Comparison of ENCODE assay signal across 8 mouse cellular contexts in the genomic region with DNA sequence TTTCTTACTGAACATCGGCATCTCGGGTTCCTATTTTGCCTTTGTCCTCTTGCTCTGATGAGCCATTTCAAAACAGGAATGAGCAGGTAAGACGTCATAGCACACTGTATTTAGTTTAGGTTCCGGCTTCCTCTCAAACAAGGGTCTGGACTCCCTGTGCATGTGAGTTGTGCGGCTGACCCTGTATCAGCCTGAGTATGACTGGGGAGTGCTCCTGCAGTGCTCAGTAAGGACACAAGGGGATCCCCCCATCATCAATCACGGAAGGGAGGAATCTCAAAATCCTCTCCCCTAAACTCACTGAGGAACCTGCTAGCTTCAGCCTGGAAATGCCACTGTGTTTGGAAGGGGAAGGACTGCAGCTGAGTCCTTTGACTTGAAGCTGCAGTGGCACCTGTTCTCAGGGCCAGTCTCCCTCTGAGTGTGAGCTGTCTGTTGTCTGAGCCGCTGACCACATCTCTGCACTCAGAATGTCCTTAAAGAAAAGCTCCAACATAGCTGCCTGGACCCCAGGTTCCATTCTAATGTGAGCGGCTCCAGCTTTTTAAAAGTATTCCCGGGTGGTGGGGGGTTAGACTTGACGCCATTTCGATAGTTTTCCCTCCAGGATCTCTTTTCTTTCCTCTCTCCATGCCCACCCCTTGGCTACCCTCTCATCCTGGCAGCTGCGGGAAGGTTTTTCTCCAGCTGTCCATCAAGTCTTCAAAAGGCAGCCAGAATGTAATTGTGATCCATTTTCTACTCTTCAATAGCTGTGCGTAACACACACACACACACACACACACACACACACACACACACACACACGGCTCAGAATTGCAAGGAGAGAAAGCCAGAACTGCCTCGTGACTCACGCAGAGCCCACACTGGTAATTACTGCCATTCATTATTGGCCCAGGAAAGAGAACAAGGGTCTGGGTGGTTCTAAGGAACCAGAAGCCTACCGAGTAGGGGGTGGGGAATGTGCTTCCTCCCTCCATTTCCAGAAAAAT.
DNase-seq lines count a peak whose midpoint lies in the region; ATAC-seq and TF ChIP-seq lines count a peak whose summit lies in the region.

No protein-coding gene starts in this region.

- H3K4me1 ChIP-seq in forebrain, embryonic 13.5 days: peaks cover 38% of the 10 kb centered on the region
- H3K4me1 ChIP-seq in midbrain, postnatal 0 days (ENCODE audit: insufficient read depth, low read length): 0 out of 2 replicates have a peak, but pooled peaks cover 4% of the 10 kb centered on the region
- H3K4me1 ChIP-seq in heart, adult 2 months (ENCODE audit: control insufficient read depth, insufficient read depth, low read length): no peaks in the 10 kb centered on the region
- H3K4me1 ChIP-seq in heart, embryonic 11.5 days (ENCODE audit: control insufficient read depth, insufficient read depth, low read length): no peaks in the 10 kb centered on the region
- no peaks in the 10 kb centered on the region for H3K4me1 ChIP-seq in kidney, embryonic 14.5 days (ENCODE audit: control insufficient read depth, insufficient read depth, low read length)

- TF ChIP-seq CTCF in layer of hippocampus, adult 2 months (conservative IDR thresholded peaks at IDR 0.05): peak; percentile 33; the same call in 1 of the 2 replicates
- peak; percentile 28; the same call in 1 of the 2 replicates for TF ChIP-seq CTCF in midbrain, postnatal 0 days (IDR thresholded peaks at IDR 0.05)
- TF ChIP-seq CTCF in heart, adult 2 months (IDR thresholded peaks at IDR 0.05): no peak

- peak overlapping the region; percentile 25 for H3K4me2 ChIP-seq in forebrain, embryonic 13.5 days
- H3K4me2 ChIP-seq in midbrain, postnatal 0 days (ENCODE audit: low read depth, low read length, poor library complexity, severe bottlenecking): no peak overlapping the region
- H3K4me2 ChIP-seq in heart, embryonic 11.5 days: no peak overlapping the region
- no peak overlapping the region for H3K4me2 ChIP-seq in kidney, embryonic 14.5 days (replicated peaks; ENCODE audit: low read depth, low read length)

- peak; percentile 17 to 44 for DNase-seq in adrenal gland, postnatal 36 days
- DNase-seq in layer of hippocampus, adult 2 months (ENCODE audit: low spot score in 2 of 2): peak; percentile 54 to 66
- DNase-seq in midbrain, postnatal 0 days (ENCODE audit: low spot score): peak; percentile 67
- no peak for DNase-seq in heart, adult 2 months
- DNase-seq in thymus, postnatal 14 days: no peak

- H3K9ac ChIP-seq in forebrain, embryonic 13.5 days: peak overlapping the region; percentile 18; the same call in 1 of the 2 replicates
- no peak overlapping the region for H3K9ac ChIP-seq in midbrain, postnatal 0 days (replicated peaks; ENCODE audit: low read length, poor library complexity, severe bottlenecking)
- no peak overlapping the region for H3K9ac ChIP-seq in heart, adult 2 months (ENCODE audit: low read depth, low read length)
- no peak overlapping the region for H3K9ac ChIP-seq in heart, embryonic 11.5 days (ENCODE audit: low read depth, low read length)
- no peak overlapping the region for H3K9ac ChIP-seq in kidney, embryonic 14.5 days (ENCODE audit: low read depth, low read length)

- no peak for TF ChIP-seq EP300 in heart, adult 2 months (IDR thresholded peaks at IDR 0.05; ENCODE audit: insufficient read depth, low read depth, low read length)

- 23% methylated on average over 17 of the region's 17 CpGs for WGBS in forebrain, embryonic 13.5 days
- 30% methylated on average over 17 of the region's 17 CpGs for WGBS in midbrain, postnatal 0 days
- 68% methylated on average over 17 of the region's 17 CpGs for WGBS in heart, adult 2 months
- 65% methylated on average over 17 of the region's 17 CpGs for WGBS in heart, embryonic 11.5 days (ENCODE audit: insufficient replicate concordance)
- 70% methylated on average over 17 of the region's 17 CpGs for WGBS in kidney, embryonic 14.5 days

- intact Hi-C loops in heart, adult 2 months (cut with DNase I): no loop called here

- H3K27ac ChIP-seq in forebrain, embryonic 13.5 days: peak overlapping the region; percentile 94
- H3K27ac ChIP-seq in layer of hippocampus, adult 2 months: peak overlapping the region; percentile 82
- H3K27ac ChIP-seq in midbrain, postnatal 0 days (ENCODE audit: low read depth, low read length): peak overlapping the region; percentile 62
- no peak overlapping the region for H3K27ac ChIP-seq in heart, adult 2 months
- no peak overlapping the region for H3K27ac ChIP-seq in heart, embryonic 11.5 days (ENCODE audit: low read depth, low read length)
- no peak overlapping the region for H3K27ac ChIP-seq in kidney, embryonic 14.5 days (ENCODE audit: low read depth, low read length)

- H3K4me3 ChIP-seq in forebrain, embryonic 13.5 days: no peak overlapping the region
- no peak overlapping the region for H3K4me3 ChIP-seq in layer of hippocampus, adult 2 months
- no peak overlapping the region for H3K4me3 ChIP-seq in midbrain, postnatal 0 days (ENCODE audit: low read depth, low read length)
- no peak overlapping the region for H3K4me3 ChIP-seq in heart, adult 2 months
- H3K4me3 ChIP-seq in heart, embryonic 11.5 days (ENCODE audit: low read depth, low read length): no peak overlapping the region
- H3K4me3 ChIP-seq in kidney, embryonic 14.5 days (ENCODE audit: low read length): no peak overlapping the region

- H3K27me3 ChIP-seq in forebrain, embryonic 13.5 days: no peaks in the 10 kb centered on the region
- no peaks in the 10 kb centered on the region for H3K27me3 ChIP-seq in midbrain, postnatal 0 days (ENCODE audit: insufficient read depth, low read length)
- no peaks in the 10 kb centered on the region for H3K27me3 ChIP-seq in heart, adult 2 months (ENCODE audit: control insufficient read depth, insufficient read depth, low read length)
- H3K27me3 ChIP-seq in heart, embryonic 11.5 days (ENCODE audit: control insufficient read depth, insufficient read depth, low read length): no peaks in the 10 kb centered on the region
- no peaks in the 10 kb centered on the region for H3K27me3 ChIP-seq in kidney, embryonic 14.5 days (ENCODE audit: control insufficient read depth, insufficient read depth, low read length)

- peak; percentile 96 for ATAC-seq in forebrain, embryonic 13.5 days
- ATAC-seq in midbrain, postnatal 0 days (ENCODE audit: low FRiP score): peak; percentile 68; the same call in 1 of the 2 replicates
- no peak for ATAC-seq in heart, embryonic 11.5 days (replicated peaks; ENCODE audit: insufficient number of reproducible peaks, low FRiP score, low TSS enrichment)
- no peak for ATAC-seq in kidney, embryonic 14.5 days (ENCODE audit: low FRiP score, low TSS enrichment)

- TF ChIP-seq POLR2A in heart, adult 2 months (IDR thresholded peaks at IDR 0.05; ENCODE audit: insufficient read depth, low read depth, low read length): no peak

- no peaks in the 10 kb centered on the region for H3K79me2 ChIP-seq in heart, adult 2 months (replicated peaks; ENCODE audit: control insufficient read depth, insufficient read depth, low read length)

- H3K36me3 ChIP-seq in forebrain, embryonic 13.5 days (ENCODE audit: poor library complexity, severe bottlenecking): no peaks in the 10 kb centered on the region
- H3K36me3 ChIP-seq in midbrain, postnatal 0 days (ENCODE audit: insufficient read depth, low read length): no peaks in the 10 kb centered on the region
- no peaks in the 10 kb centered on the region for H3K36me3 ChIP-seq in heart, adult 2 months (ENCODE audit: control insufficient read depth, insufficient read depth, low read length)
- no peaks in the 10 kb centered on the region for H3K36me3 ChIP-seq in heart, embryonic 11.5 days (ENCODE audit: control insufficient read depth, insufficient read depth, low read length)
- H3K36me3 ChIP-seq in kidney, embryonic 14.5 days (ENCODE audit: control insufficient read depth, insufficient read depth, low read length): no peaks in the 10 kb centered on the region

- H3K9me3 ChIP-seq in forebrain, embryonic 13.5 days (replicated peaks): no peaks in the 10 kb centered on the region
- H3K9me3 ChIP-seq in midbrain, postnatal 0 days (ENCODE audit: low read length): no peaks in the 10 kb centered on the region
- no peaks in the 10 kb centered on the region for H3K9me3 ChIP-seq in heart, embryonic 11.5 days (replicated peaks; ENCODE audit: control insufficient read depth, low read length)
- no peaks in the 10 kb centered on the region for H3K9me3 ChIP-seq in kidney, embryonic 14.5 days (ENCODE audit: control insufficient read depth, low read length)

Comparison
In these comparisons a context has a peak if more than half of its experiments do, and no peak if none do; other contexts are left out.
1. DNase-seq: peak in adrenal gland, postnatal 36 days (2 of 2), layer of hippocampus, adult 2 months (2 of 2) and midbrain, postnatal 0 days (single experiment); none in heart, adult 2 months (0 of 2) and thymus, postnatal 14 days (single experiment).
2. ATAC-seq: peak in forebrain, embryonic 13.5 days (single experiment) and midbrain, postnatal 0 days (single experiment); none in heart, embryonic 11.5 days (single experiment) and kidney, embryonic 14.5 days (single experiment).
3. H3K27ac ChIP-seq: peak in forebrain, embryonic 13.5 days (single experiment), layer of hippocampus, adult 2 months (single experiment) and midbrain, postnatal 0 days (single experiment); none in heart, adult 2 months (single experiment), heart, embryonic 11.5 days (single experiment) and kidney, embryonic 14.5 days (single experiment).